Mouse (Mus musculus) liver, embryonic 14.5 days (tissue): ENCODE data around the gene Auts2.

Experiments
- CTCF ChIP-seq: IDR thresholded peaks from 2 replicates; pipeline ENCODE4 v1.5.1; 2016; ENCODE audit warnings: antibody characterized with exemption, low read depth, control low read depth
- EP300 ChIP-seq: IDR thresholded peaks from 2 replicates; pipeline ENCODE4 v1.6.1; 2016; ENCODE audit warnings: antibody characterized with exemption, low read depth

- TF ChIP-seq CTCF = no peak
- no peak for TF ChIP-seq EP300
Observed at GRCm38 (mm10) chr5:132052637-132053036, 490.5 kb downstream of the Auts2 start.
